Mouse (Mus musculus): ENCODE measurements at regions not wholly inside any gene's neighbourhood (a gene's known extent, or its start where the extent isn't known, plus 50 kb on each side); places are given as distances from the start of the nearest gene placed in this dataset.
A peak's percentile ranks its signal among the peaks of the same experiment; 100 is the strongest.
"Not testable (repeated sequence)": the region's sequence is repeated elsewhere in the genome, so short reads cannot be mapped to it uniquely, and the experiment has no call there.

DNA sequence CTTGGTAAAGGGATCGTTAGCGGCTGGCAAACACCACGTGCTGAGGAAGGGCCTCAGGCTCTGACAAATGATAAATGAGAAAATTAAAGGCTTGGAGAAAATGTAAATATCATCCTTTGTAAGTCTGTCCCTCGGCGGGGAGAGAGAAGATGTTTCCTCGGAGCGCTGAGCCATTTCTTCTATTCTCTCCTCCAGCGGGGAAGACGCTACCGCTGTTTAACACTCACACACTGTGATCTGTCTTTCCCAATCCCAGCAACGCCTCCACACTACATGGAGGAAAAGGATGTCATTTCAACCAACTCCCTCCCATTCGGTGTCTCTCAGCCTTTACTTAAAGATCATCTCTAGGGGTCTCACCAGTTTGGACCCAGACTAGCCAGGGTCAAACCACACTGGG, 239.0 kb downstream of the Prex1 start:
- no peak for DNase-seq

- DNase-seq, result no peak
These were observed 242.3 kb downstream of the Prex1 start for GRCm38 (mm10) chr2:166471257-166471753.

GRCm38 (mm10) chr2:166469046-166469593, 244.5 kb downstream of the Prex1 start:
- no peak for DNase-seq

DNA sequence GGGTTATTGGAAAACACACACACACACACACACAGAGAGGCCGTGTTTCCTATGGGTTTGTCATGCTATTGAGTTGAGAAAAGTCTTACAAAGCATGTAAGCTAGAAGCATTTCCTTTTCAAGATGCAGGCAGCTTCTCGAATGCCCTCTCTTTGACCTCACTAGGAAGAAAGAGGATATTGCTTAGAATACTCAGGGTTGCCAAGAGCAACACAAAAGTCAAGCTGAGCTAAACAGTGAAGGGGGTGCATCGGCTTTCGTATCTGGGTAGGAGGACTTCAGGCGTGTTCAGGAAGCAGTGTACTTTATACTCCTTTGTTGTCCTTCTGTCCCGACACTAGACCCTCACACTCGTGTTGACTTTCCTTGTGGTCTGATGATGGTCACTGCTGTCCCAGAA, 246.5 kb downstream of the Prex1 start:
- no peak for DNase-seq

- DNase-seq, result no peak
These were observed 248.1 kb downstream of the Prex1 start for GRCm38 (mm10) chr2:166465531-166465930.

DNA sequence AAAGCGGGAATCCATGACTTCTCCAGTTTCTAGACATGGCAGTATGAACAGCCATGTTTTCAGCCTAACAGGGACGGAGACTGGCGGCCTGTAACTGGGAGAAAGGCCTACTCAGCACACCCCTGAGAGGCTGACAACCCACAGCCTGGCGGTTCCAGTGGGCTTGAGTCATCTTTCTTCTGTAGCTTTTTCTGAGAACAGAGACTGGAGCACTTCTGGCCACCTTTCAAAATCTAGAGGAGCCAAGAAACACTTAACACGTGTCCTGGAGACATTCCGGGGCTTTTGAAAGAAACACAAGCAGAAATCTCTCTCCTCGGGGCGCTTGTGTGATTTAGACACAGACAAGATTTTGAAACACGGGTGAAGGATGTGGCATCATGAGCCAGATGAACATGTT, 250.1 kb downstream of the Prex1 start:
- DNase-seq, result no peak

- DNase-seq, result no peak
These were observed 251.7 kb downstream of the Prex1 start for GRCm38 (mm10) chr2:166461956-166462355.

GRCm38 (mm10) chr2:166461103-166461502, 252.5 kb downstream of the Prex1 start:
- DNase-seq, result no peak

GRCm38 (mm10) chr2:166459955-166460354, 253.7 kb downstream of the Prex1 start:
- no peak for DNase-seq

DNA sequence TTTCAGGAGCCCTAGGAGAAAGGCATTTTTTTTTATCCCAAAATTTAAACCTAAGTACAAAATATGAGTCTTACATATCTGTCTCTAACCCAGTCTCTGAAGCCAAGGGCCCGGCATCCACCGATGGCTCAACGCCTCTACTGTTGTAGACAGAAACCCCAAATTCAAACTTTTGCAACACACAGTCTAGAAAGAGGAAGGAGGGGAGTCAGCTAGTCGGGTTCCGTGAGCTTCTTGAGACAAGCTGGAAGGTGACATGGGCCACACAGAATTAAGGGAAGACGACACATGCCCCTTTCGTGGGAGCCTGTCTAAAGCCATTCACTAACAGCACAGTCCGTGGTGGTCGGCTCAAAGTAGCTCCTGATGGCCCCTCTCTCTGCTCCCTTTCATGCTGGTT, 254.7 kb downstream of the Prex1 start:
- no peak for DNase-seq

DNA sequence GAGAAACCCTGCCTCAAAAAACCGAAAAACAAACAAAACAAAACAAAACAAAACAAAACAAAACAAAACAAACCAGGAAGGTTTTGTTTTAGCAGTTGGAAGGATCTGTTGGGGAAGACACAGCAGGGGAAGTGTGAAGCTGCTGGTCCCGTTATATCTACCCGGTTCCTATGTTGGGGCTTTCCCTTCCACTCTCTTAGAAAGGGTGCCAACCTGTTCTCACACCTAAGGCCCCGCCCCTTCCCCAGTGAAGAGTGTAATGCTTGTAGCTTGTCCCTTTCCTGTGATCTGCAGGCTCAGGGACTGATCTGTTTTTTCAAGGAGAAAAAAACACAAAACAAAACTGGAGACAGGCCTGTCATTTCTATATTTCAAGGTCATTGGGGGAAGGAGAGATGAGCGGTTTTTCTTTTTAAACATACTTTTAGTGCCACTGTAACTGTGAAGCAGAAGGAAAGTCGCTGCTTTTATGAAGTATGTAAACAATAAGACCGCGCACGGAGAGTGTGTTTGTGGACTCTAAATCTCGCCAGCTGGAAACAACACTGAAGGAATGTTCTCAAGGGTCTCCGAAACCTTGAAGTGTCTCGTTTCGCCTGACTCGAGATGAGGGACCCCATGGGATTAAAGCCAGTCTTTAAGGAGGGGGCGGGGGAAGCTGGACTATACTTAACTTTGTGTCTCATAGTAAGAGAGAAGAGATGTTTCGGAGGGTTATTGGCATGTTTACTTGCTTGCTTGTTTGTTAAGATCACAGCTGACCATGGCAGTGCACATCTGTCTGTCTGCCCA, 256.1 kb downstream of the Prex1 start:
- peak; percentile 28 to 53 for DNase-seq

- not testable (repeated sequence) for DNase-seq
These were observed 259.3 kb downstream of the Prex1 start for GRCm38 (mm10) chr2:166454160-166454888.

DNA sequence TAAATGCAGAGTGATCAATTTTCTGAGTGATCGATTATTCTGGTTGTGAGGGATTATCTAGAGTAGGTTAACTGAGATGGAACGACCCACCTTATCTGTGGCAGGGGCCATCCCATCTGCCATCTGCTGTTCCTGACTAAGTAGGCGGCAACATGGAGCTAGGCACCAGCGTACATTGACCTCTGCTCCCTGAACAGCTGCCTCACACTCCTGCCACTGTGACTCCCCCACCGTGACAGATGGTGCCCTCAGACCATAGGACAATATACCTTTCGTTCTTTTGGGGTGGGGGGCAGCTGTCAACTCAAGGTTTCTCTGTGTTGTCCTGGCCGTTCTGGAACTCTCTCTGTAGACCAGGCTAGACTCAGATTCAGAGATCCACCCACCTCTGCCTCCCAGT, 262.7 kb downstream of the Prex1 start:
- DNase-seq, result no peak

DNA sequence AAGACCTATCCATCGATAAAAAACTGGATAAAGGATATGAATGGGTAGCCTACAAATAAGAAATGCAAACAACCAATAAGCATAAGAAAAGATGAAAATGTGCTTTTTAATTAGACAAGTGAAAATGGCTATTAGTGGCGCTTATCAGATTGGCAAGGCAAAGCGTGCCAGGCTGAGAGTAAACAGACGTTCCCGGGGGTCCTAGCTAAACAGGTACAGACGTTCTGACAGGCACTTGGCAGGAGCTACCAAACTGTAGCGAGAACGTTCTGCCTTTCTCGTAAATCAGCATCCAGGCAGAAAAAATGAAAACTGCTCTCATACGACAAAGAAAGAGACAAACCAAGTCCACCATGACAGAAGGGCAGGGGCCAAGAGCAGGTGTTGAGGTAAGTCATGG, 263.3 kb downstream of the Prex1 start:
- DNase-seq, result no peak

DNA sequence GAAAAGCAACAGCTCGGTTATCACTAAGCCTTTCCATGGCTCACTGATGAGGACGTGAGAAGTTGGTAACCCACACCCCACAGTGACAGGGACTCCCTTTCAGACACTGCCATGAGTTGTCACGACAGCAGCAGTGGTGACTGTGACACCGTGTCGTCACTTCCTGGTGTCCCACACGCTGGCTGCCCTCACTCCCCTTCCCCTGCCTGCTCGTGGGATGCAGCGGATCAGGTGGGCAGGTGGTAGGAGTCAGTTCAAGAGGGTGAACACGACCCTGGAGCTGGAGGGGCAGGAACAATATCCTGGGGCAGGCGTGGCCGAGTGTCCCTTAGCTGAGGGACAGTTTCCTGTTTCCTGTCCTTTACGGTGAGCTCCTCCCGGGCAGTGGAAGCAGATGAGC, 264.9 kb downstream of the Prex1 start:
- DNase-seq, result no peak

GRCm38 (mm10) chr2:166448161-166448560, 265.5 kb downstream of the Prex1 start:
- DNase-seq, result no peak

- DNase-seq, result peak; percentile 47
These were observed 267.1 kb downstream of the Prex1 start for GRCm38 (mm10) chr2:166446536-166446935.

DNA sequence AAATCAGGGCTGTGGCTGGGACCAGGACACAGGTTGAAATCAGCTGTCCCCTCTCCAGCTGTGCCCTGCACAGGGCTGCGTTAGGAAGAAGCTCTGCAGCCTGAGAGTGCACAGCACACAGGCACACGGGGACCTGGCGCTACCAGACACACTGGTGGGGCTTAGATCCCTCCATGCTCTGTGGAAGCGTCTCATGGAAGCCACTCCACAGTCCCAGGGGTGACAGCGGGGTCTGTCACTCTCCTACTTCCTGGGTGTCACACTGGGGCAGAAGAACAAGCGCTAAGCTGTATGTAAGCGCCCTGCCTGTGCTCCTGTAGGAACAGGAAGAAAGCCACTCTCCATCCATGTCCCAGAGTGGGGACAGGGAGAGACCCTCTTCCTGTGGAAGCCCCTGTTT, 267.8 kb downstream of the Prex1 start:
- DNase-seq, result peak in 1 of 2 experiments; percentile 26

DNA sequence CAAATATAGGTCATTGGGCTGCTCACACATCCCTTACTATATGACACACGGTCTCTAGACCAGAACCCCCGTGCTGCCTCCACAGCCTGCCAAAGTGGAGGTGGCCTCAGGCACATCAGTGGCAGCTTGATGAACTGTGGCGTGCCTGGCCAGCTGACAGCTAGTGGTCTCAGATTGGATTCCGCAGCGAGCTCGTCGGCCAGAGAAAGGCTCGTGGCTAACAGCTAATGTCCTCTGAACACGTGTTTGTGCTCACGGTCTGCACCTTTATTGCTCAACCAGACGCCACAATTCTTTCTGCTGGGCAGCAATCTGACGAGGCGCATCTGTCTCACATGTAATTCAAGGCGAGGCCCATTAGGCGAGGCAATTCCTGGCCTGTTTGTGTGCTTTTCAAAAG, 270.6 kb downstream of the Prex1 start:
- no peak for DNase-seq

DNA sequence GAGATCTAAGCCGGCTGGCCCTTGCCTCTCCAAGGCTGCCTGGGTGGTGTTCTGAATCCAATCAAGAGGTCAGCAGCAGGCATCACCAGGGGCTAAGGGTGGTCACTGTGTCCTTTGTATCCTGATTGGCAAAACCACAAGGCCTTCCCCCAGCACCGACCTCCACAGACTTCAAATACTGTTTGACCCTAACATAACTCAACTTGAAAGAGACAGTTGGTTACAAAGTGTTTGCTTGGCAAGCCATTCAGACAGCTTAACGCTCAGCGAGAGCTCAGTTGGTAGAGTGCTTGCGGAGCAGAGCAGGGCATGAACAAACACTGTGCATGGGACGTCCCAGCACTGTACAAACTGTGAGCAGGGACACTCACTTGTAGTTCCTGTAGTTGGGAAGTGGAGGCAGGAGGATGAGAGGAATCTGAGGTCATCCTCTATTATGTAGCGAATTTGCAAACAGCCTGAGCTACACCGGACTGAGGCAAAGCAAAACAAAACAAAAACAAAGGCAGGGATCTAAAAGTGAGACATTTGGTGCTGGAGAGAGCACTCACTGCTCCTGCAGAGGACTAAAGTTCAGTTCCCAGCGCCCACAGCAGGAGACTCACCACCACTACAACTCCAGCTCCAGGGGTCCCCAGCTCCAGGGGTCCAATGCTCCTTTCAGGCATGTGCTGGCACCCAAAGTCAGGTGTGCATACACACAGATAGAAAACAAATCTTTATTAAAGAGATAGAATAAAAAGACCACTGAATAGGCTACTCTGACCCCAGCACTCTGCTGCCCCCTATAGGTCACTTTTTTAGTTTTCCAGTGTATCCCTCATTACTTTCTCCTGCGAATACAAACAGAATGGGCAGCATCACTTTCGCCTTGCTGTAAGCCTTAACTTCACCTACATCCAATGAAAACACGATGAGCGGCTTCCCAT, 273.5 kb downstream of the Prex1 start:
- peak in 1 of 2 experiments; percentile 33 for DNase-seq

- no peak for DNase-seq
These were observed 275.4 kb downstream of the Prex1 start for GRCm38 (mm10) chr2:166438207-166438606.

GRCm38 (mm10) chr2:166434554-166434953, 279.1 kb downstream of the Prex1 start:
- DNase-seq, result no peak

All from spleen, adult 18-20 months (tissue).